Mouse (Mus musculus) adrenal gland, adult 18-20 months (tissue): ENCODE measurements at regions not wholly inside any gene's neighbourhood (a gene's known extent, or its start where the extent isn't known, plus 50 kb on each side); places are given as distances from the start of the nearest gene placed in this dataset.
A peak's percentile ranks its signal among the peaks of the same experiment; 100 is the strongest.

Source experiments
- DNase-seq, 2 experiments: peaks; one replicate each; pipeline ENCODE4 v3.0.0; 2021 to 2022; ENCODE audit warnings: low spot score in 2 of 2

DNA sequence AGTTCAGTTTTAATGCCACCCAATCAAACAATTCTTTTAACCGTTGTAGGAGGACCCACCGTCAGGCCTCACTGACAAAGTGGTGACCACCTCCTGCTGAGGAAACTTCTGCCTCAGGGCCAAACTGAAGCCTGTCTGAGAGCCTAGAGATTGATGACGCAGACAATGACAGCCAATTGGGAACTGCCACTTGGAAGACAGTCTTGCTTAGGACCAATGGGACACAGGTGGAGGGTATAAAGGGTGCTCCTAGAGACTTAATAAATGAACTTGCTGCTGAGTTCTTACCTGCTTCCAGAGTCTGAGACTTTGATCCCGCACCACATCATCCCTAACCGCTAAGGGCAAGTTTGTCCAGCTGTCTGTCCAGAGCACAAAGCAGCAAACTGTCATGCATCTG is 80.0 kb downstream of the Tbx4 start:
- no peak for DNase-seq

- DNase-seq = no peak
These were observed 84.1 kb downstream of the Tbx4 start for GRCm38 (mm10) chr11:85970287-85970686.

- peak; percentile 52 to 61 for DNase-seq
These were observed 86.2 kb downstream of the Tbx4 start for GRCm38 (mm10) chr11:85972385-85972784.

DNA sequence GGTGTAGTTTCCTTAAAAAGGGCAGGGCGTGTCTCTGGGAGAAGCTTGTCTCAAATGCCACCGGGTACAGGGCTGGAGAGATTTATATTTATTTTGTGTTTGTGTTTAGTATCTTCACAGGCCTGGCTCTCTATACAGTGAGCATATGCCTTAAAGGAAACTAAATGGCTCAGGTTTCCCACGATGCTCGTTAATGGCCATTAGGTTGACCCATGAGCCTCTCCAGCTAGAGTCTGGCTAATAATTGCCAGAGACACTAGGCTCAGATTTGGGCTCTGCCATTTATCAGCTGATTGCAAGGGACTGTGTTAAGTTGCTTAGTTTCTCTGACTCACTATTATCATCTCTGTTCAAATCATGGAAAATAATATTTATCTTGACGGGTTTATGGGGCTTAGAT is 87.5 kb downstream of the Tbx4 start:
- DNase-seq = no peak

DNA sequence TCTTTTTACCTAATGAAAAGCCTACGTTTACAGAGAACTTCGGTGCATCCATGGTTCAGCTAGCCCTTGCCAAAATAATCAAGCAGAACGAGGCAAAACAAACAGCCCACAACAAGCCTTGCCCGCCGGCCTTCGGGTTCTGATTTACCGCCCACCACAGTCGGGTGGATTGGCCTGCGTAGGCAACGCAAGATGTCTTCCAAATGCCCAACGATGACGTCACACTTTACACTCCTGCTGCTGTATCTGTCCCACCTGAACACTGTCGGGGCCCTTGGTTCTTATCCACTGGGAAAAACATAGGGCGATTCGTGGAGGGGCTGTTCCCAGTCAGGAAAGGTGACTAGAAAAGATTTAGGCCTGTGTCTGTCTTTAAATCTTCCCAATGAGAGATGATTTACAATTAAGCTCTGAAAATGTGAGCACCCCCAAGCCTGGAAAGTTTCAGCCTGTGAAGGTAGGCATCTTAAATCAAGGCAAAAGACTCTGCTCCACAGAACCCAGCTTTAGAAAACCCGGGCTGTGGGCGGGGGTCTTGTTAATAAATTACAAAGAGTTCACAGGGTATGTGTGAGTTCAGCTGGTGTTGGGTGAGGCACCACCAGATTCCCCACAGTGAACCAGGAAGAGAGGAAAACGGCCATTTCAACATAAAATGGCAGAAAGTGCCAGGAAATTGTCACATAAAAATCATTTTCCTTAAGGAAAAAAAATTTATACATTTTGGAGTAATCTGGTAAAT is 90.6 kb downstream of the Tbx4 start:
- DNase-seq = no peak

GRCm38 (mm10) chr11:85980388-85980787 is 94.2 kb downstream of the Tbx4 start:
- no peak for DNase-seq

GRCm38 (mm10) chr11:85981561-85981960 is 95.3 kb downstream of the Tbx4 start:
- DNase-seq = no peak

DNA sequence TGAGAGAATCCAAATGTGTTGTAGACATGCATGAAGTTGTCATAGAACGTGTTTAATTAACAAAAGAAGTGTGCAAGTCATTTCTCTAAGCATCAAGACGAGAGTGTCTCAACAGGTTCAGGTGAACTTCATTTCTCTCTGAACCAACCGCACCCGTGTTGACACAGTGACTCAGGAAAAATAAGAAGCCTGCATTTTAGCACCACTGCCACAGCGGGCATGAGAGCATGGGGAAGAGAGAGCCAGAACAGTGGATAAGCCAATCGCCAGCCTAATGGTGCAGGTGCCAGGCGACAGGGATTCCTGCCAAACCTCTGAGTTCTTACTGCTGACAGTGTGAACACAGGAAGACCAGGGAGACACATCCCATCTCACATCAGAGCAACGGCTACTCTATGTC is 100.1 kb downstream of the Tbx4 start:
- no peak for DNase-seq

DNA sequence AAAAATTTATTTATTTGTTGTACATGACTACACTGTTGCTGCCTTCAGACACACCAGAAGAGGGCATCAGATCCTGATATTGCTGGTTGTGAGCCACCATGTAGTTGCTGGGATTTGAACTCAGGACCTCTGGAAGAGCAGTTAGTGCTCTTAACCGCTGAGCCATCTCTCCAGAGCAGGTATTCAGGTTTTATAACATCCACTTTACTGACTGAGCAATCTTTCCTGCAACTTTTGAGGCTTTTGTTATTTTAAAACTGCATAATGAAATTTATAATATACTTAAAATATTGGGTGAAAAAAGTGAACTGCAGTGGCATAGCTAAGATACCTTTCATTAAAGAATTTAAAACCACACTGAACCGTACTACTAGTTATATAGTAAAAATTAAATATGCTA is 101.0 kb downstream of the Tbx4 start:
- DNase-seq = no peak

GRCm38 (mm10) chr11:85989536-85989935 is 103.3 kb downstream of the Tbx4 start:
- no peak for DNase-seq

DNA sequence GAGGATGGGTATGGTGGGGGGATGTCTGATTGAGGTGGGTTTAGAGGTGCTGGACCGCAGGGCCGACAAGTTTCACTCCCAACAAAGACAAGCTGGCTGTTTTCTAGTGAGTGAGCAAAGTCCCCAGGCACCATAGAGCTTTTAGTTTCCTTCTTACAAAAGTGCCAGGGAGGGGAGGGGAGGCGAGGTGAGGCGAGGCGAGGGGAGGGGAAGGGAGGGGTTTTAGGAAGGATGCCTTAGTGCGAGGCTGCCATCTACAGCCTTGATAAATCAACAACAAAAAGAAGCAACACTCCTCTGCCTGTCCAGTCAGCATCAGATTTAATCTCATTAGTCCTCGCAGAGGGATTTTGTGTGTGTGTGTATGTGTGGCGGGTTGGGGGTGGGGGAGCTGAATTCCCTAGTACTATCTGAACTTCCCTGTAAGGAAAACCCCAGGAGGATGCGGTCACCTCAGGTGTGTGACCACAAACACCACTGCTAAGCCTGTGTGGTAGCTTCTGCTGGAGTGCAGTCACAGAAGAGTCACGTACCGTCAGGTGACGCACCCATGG is 103.8 kb downstream of the Tbx4 start:
- no peak for DNase-seq

DNA sequence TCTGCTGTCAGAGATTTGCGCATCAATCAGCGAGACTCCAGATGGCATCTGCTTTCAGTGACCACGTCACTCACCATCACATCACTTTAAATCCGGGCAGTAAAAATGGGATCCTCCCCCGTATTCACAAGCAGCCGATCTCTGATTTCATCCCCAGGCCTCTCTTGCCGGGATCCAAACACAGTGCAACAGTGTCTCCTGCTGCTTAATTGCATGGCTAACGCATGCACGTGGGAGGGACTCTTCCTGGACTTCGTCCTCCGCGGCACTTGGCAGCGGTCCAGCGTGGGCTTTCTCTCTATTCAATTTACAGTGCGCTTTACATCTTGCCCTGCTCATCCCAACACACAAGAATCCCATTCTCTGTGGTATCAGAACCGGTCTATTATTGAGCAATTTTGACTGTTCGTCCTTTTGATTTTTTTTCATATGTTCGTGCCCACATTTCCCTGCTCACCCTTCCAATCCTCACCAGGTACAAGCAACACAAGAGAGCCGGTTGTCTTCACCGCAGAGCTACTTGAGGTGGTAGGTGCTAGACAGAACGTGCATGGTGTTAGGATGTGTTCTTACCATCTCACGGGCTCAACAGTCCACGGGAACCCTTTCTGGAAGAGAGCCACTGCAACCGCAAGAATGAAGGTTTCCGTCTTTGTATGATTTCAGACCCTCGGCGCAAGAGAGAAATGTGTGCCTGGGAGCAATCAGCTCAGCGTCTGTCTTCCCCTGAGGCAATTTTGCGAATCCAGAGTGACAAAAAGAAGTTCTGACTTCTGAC is 109.3 kb downstream of the Tbx4 start:
- DNase-seq = no peak

- no peak for DNase-seq
These were observed 110.5 kb downstream of the Tbx4 start for GRCm38 (mm10) chr11:85996686-85997085.

DNA sequence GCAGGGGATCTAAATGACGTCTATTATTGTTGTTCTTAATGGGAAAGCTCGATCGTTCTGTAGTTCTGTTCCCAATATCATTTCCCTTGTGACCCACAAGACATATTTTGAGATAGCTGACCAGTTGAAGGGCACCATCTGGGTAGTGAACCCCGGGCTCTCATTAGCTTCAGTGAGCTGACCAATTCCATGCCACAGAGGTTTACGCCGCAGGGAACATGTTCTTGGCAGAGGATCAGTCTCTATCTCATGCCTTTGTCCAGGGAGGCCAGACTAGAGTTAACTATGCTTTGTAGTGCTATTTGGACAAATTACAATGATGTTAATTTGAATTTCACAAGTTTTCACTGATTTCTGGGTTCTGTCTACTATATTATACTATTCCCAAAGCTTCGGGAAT is 117.1 kb downstream of the Tbx4 start:
- DNase-seq = no peak

DNA sequence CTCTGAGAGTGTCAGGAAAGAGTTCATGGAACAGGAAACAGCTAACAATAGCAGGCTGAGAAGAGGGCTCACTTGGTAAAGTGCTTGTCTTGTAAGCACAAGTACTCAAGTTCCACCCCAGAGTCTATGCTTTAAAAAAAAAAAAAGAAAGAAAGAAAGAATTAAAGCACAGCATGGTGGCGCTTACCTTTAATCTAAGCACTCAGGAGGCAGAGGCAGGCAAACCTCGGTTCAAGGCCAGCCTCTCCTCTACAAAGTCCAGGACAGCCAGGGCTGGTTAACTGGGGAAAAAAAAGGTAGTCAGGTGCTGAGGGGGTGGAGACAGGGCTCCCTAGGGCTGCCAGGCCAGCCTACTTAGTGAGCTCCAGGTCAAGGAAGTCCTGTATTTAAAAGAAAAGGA is 119.1 kb downstream of the Tbx4 start:
- no peak for DNase-seq

DNA sequence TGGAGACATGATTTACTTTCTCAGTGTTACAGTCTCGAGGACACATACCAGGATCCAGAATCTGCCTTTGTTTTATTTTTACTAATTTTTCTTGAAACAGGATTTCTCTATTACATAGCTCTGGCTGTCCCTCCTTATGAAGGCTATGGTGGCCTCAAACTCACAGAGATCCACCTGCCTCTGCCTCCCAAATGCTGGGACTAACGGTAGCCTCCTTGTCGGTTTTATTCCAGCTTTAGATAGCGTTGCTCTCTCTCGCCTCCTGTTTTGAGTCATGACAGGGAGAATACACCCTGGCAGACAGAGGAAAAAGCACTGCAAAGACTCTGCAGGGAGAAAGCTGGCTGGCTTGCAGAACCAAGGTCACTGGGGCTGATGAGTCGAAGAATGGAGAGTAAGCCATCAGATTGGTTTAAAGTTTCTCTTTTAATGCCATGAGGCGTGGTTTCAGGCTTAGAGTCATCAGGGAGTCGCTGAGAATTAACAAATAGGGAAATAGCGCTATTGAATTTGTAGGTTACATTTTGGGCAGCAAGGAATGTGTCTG is 119.8 kb downstream of the Tbx4 start:
- DNase-seq = peak in 1 of 2 experiments; percentile 12

DNA sequence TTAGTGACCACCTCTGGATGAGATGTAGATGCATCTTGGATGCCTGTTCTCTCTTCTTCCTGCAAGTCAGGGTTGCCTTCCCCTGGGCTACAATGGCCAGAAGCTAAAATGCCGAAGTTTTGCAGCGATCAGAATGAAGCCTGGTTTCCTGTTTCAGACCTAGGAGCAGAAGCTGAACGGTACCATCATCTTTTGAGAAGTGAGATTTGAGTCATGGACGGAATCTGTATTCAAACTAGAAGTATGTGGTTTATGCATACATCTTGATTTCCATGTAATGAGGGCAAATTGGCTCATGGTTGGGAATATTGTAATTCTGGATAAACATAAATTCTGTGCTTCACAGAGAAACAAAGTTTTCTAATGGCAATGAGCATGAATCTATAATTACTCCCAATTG is 120.6 kb downstream of the Tbx4 start:
- no peak for DNase-seq
